Mouse (Mus musculus) v-Abl transformed pro-B cells (cell line): ENCODE results near the gene Gng2.

ENCODE experiments used
- in situ Hi-C, 2 experiments: fragments of 400-800 bp; cut with MboI; formaldehyde crosslinking; loops; one replicate each; pipeline ENCODE4 v1.15.1; 2025; ENCODE audit not compliant: unreplicated experiment in 2 of 2

Gene Gng2

DNA sequence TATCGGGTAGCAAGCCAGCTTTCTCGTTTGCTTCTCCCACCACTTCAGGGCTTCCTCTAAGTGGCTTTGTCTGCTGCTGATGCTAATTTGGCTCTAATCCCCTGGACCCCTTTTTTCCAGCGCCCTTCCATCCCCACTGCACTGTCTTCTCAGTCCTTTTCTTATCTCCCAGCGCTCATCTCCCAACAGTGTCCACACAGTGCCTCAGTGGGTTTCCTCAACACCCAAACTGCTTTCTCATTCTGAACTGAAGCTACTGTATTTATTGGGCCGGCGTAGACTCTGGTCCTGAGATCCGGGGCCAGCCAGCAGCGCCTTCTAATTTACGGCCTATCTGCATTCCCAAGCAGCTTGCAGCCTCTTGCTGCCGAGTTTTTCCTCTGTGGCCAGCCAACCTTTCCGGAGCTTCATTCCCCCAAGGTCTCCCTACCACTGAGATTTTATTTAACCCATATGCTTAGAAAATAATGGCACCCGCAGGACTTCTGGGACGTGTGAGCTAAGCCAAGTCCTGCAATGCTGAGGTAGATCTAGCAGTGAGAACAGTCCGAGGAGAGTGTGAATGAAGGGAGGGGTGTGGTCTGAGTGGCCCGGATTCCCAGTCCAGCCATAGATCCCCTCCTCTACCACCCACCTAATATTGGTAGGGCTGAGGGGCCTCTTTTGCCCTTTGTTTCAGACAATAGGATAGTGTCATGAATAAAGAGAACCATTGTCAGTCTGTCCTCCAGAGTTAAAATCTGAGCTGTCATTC, at the start of gene Gng2:
Gng2 (minus strand) TSS at position 357 of the 754 bp plus-strand sequence.
- in situ Hi-C loops: loop anchor here in 1 of 2 experiments (25.0 kb wide), 1 partner anchor 685 kb away; the partner anchor contains the start of genes Myoz1, Sec24c and Synpo2l

DNA sequence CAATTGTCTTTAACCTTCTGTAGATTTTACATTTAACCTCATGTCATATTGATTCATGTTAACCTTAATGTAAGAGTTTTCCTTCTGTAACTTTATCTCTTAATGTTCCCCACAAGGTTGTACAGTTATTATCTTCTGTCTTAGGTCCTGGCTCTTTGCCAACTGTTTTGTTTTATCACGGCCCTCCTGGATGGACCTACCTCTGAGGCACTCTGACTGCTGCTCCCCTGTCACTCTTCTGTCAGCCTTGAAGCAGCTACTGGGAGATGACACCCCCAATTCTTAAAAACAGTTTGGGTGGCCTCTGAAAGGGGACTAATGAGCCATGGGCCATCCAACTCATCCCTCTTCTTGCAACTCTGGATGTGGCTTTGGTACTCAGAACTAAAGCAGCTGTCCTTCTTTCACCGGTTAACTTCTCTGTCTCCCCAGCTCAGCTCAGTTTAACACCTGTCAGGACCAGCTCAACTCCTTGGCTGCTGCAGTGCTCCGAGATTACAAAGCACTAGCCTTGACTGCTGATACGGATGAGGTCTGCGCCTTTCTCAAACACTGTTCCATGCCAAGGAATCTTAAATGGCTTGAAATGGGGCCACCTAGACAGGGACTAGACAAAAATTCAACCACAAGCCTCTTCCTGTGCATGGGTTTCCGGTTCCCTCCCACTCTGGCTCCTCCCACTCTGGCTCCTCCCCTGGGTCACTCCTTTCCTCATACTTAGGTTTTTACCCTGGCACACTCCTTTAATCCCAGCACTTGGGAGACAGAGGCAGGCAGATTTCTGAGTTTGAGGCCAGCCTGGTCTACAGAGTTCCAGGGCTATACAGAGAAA, 47.7 kb upstream of the Gng2 start:
- in situ Hi-C loops: no loop called here

- in situ Hi-C loops: no loop called here
These were observed 46.5 kb upstream of the Gng2 start for GRCm38 (mm10) chr14:20023939-20024338.

DNA sequence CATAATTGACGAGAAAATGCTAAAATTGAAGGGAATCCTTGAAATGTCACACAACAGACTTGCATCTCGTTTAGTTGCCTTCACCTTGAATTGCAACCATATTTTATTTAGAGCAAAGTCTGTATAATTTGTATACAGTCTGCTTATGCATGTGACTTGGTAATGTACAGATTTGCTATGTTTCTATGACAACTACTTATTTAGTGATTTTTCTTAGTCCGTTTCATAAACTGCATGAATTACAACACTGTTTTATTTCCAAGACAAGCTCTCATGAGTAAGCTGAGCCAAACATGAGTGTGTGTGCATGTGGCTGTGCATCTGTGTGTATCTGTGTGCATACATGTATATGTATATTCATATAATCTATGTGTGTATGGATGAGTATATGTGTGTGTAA, 42.1 kb upstream of the Gng2 start:
- in situ Hi-C loops: no loop called here

- in situ Hi-C loops: no loop called here
These were observed 35.3 kb upstream of the Gng2 start for GRCm38 (mm10) chr14:20012506-20013275.

- in situ Hi-C loops: no loop called here
These were observed 30.0 kb upstream of the Gng2 start for GRCm38 (mm10) chr14:20007446-20007845.

- in situ Hi-C loops: no loop called here
These were observed 27.4 kb upstream of the Gng2 start for GRCm38 (mm10) chr14:20004777-20005289.

- in situ Hi-C loops: loop anchor here (10.0 to 25.0 kb wide), 2 partner anchors 152 to 665 kb away; partner anchors contain the start of genes Myoz1 (in 1 of the 2), Sec24c (in 1 of the 2) and Synpo2l (in 1 of the 2)
These were observed 19.4 kb upstream of the Gng2 start for GRCm38 (mm10) chr14:19996853-19997252.

GRCm38 (mm10) chr14:19995943-19996342, 18.5 kb upstream of the Gng2 start:
- in situ Hi-C loops: loop anchor here (10.0 to 25.0 kb wide), 2 partner anchors 151 to 666 kb away; partner anchors contain the start of genes Myoz1 (in 1 of the 2), Sec24c (in 1 of the 2) and Synpo2l (in 1 of the 2)

GRCm38 (mm10) chr14:19994068-19994467, 16.6 kb upstream of the Gng2 start:
- in situ Hi-C loops: loop anchor here (10.0 to 25.0 kb wide), 2 partner anchors 149 to 668 kb away; partner anchors contain the start of genes Myoz1 (in 1 of the 2), Sec24c (in 1 of the 2) and Synpo2l (in 1 of the 2)

- in situ Hi-C loops: loop anchor here (10.0 to 25.0 kb wide), 2 partner anchors 149 to 669 kb away; partner anchors contain the start of genes Myoz1 (in 1 of the 2), Sec24c (in 1 of the 2) and Synpo2l (in 1 of the 2)
These were observed 16.1 kb upstream of the Gng2 start for GRCm38 (mm10) chr14:19993570-19993883.

DNA sequence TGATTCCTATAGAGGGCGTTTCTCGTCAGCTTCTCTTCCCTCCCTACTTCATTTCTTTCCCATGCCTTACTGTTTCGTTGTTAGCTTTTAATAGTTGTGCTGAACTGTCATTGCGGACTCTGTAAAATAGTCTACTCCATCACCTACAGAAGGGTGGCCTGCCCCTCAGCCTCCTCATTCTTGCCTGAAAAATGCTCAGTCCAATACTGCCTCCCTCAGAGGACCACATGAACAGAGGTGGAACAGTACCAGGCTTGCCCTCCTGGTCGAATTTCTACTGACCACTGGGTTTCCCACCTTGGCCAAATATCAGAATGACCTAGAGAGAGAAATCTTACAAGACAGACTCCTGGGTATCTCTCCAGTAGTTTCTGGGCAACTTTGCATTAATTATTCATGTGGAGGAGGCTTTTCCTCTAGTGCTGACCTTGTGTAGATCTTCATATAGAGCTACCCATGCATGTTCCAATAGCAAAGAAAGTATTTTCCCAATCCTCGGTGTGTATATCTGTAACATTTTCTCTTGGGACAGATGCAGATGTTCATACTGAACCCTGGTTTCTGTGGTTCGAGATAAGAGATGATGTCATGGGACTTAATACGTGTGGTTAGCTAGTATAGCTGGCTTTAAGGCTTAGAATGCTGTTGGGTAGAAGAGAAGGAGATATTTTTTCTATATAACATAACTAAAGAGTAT, 15.6 kb upstream of the Gng2 start:
- in situ Hi-C loops: loop anchor here (10.0 to 25.0 kb wide), 2 partner anchors 148 to 669 kb away; partner anchors contain the start of genes Myoz1 (in 1 of the 2), Sec24c (in 1 of the 2) and Synpo2l (in 1 of the 2)

GRCm38 (mm10) chr14:19991861-19992260, 14.4 kb upstream of the Gng2 start:
- in situ Hi-C loops: loop anchor here (10.0 to 25.0 kb wide), 2 partner anchors 147 to 670 kb away; partner anchors contain the start of genes Myoz1 (in 1 of the 2), Sec24c (in 1 of the 2) and Synpo2l (in 1 of the 2)

DNA sequence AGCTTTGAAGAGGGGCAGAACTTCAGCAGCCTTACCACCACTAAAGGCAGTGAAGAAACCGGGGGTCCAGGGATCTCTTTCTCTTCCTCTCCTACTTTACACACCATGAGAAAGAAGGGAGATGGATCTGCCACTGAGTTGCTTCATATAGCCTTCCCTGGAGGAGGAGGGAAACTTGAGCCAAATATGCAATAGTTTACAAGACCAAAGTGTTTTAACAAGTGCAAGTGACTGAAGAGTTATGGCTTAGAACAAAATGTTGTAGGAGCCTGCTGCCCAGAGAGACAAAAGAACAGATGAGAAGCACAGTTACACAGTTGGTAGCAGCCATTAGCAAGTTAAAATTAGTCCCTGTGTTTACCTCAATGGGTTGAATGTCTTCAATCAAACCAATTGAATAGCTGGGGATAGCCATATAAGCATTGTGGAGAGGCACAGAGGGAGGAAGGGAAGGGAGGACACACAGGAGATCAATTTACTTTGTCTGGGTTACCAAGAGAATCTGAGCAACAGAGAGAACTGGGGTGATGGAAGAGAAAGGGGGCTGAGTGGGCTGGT, 13.1 kb upstream of the Gng2 start:
- in situ Hi-C loops: loop anchor here (10.0 to 25.0 kb wide), 2 partner anchors 146 to 672 kb away; partner anchors contain the start of genes Myoz1 (in 1 of the 2), Sec24c (in 1 of the 2) and Synpo2l (in 1 of the 2)

- in situ Hi-C loops: loop anchor here (5.0 to 25.0 kb wide), 3 partner anchors 79 to 674 kb away; partner anchors contain the start of genes Myoz1 (in 1 of the 2), Ppp3cb (in 1 of the 2), Sec24c (in 1 of the 2) and Synpo2l (in 1 of the 2)
These were observed 11.0 kb upstream of the Gng2 start for GRCm38 (mm10) chr14:19988410-19988809.

DNA sequence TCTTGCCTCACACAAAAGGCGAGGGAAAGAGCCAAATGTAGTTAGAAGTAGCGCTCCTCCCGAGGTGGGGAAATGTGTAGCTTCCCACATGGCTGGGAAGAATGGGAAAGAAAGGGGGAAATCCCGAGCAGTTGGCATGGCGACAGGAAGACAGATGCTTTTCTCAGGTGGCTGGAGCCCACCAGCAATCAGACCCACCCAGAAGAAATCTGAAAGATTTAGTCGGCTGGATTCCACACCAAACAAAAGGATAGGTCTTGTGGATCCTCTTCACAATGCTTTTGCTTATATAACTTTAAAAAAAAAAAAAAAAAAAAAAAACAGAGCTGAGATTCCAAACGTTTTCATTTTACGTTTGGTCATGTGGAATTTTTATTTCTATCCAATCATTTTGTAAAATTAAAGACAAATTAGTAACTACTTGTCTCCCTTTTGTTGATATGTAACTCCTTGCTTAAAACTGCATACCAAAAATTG, 10.0 kb upstream of the Gng2 start:
- in situ Hi-C loops: loop anchor here (5.0 to 25.0 kb wide), 3 partner anchors 80 to 675 kb away; partner anchors contain the start of genes Myoz1 (in 1 of the 2), Ppp3cb (in 1 of the 2), Sec24c (in 1 of the 2) and Synpo2l (in 1 of the 2)

DNA sequence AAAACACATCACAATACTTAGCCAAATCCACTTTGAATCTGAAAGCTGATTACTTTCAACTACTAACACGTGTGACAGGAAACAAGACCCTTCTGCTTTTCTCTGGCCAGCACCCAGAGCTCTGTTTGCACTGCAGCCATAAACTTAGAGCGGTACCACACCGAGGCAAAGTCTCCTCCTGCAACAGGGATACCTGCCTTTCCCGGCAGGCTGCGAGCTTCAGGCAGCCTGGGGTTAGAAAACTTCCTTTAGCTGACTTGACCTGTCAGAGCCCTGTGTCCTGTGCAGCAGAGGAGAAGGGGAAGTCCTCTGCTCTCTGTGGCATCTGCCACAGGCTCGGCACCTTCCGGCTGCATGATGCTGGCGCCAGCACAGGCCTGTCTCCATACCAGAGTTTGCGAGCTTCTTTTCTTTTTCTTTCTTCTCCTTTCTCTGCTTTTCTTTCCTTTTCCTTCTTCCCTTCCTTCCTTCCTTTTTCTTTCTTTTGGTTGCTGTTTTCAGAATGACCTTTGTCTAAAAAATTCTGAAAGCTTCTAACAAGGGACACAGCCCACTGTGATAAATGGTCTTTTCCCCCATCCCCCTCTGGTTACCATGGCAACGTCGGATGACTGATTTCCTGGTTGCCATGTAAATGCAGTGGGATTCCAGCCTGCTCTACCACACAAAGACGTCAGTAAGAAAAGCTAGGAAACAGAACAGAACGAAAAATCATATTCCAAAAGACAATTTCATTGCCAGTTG, 9.4 kb upstream of the Gng2 start:
- in situ Hi-C loops: loop anchor here (5.0 to 25.0 kb wide), 3 partner anchors 81 to 676 kb away; partner anchors contain the start of genes Myoz1 (in 1 of the 2), Ppp3cb (in 1 of the 2), Sec24c (in 1 of the 2) and Synpo2l (in 1 of the 2)
